Mouse (Mus musculus): ENCODE measurements around the gene Usf1. TPM values are rescaled to one million over a fixed set of nuclear protein-coding genes. Genes with fewer than 3 reads are reported as not detected.

The Usf1 gene
- polyA plus RNA-seq, 2 experiments from 2014 or later, result 62.2 to 115 TPM

- no peak for ATAC-seq
Measured at GRCm38 (mm10) chr1:171457568-171457967, 46.5 kb downstream of the Usf1 start.

- no peak for ATAC-seq
Measured at GRCm38 (mm10) chr1:171459791-171460190, 48.7 kb downstream of the Usf1 start.

GRCm38 (mm10) chr1:171460551-171461503, 49.7 kb downstream of the Usf1 start:
- ATAC-seq, result no peak

- ATAC-seq, result no peak
Measured at GRCm38 (mm10) chr1:171463133-171463532, 52.0 kb downstream of the Usf1 start.

GRCm38 (mm10) chr1:171465749-171466412, 54.8 kb downstream of the Usf1 start:
- no peak for ATAC-seq

- no peak for ATAC-seq
Measured at GRCm38 (mm10) chr1:171466565-171466964, 55.5 kb downstream of the Usf1 start.

Other genes starting within 250 kb of the Usf1 start
- gene Pcp4l1, start 215.0 kb upstream of the Usf1 start, polyA plus RNA-seq (2017; shearing (Covaris generic)), result not detected
- gene Nr1i3, start 197.3 kb upstream of the Usf1 start, polyA plus RNA-seq (2017; shearing (Covaris generic)), result under 1 TPM; 0.15 to 0.54 TPM
- 10 to 100 TPM; 24.0 to 48.7 TPM for gene Tomm40l, start 188.8 kb upstream of the Usf1 start, polyA plus RNA-seq (2017; shearing (Covaris generic))
- gene Apoa2, start 186.3 kb upstream of the Usf1 start, polyA plus RNA-seq (2017; shearing (Covaris generic)), result under 1 TPM in 1 of 2 experiments, not detected in 1; 0.75 TPM
- 1 to 10 TPM; 1.8 to 3.5 TPM for gene Fcer1g, start 176.9 kb upstream of the Usf1 start, polyA plus RNA-seq (2017; shearing (Covaris generic))
- under 1 TPM in 1 of 2 experiments, not detected in 1; 0.13 TPM for gene Adamts4, start 160.9 kb upstream of the Usf1 start, polyA plus RNA-seq (2017; shearing (Covaris generic))
- gene Ndufs2, start 159.9 kb upstream of the Usf1 start, polyA plus RNA-seq (2017; shearing (Covaris generic)), result 100 to 1,000 TPM; 115 to 119 TPM
- gene B4galt3, start 141.0 kb upstream of the Usf1 start, polyA plus RNA-seq (2017; shearing (Covaris generic)), result 10 to 100 TPM; 56.0 to 93.6 TPM
- 100 to 1,000 TPM in 1 of 2 experiments, 10 to 100 TPM in 1; 70.8 to 108 TPM for gene Ppox, start 130.1 kb upstream of the Usf1 start, polyA plus RNA-seq (2017; shearing (Covaris generic))
- gene Usp21, start 123.3 kb upstream of the Usf1 start, polyA plus RNA-seq (2017; shearing (Covaris generic)), result 10 to 100 TPM; 22.6 to 27.9 TPM
- 10 to 100 TPM; 74.0 to 84.4 TPM for gene Ufc1, start 116.3 kb upstream of the Usf1 start, polyA plus RNA-seq (2017; shearing (Covaris generic))
- 10 to 100 TPM; 36.8 to 43.8 TPM for gene Dedd, start 82.2 kb upstream of the Usf1 start, polyA plus RNA-seq (2017; shearing (Covaris generic))
- 10 to 100 TPM; 31.7 to 40.3 TPM for gene Nit1, start 65.7 kb upstream of the Usf1 start, polyA plus RNA-seq (2017; shearing (Covaris generic))
- gene Pfdn2, start 65.6 kb upstream of the Usf1 start, polyA plus RNA-seq (2017; shearing (Covaris generic)), result 10 to 100 TPM; 69.6 to 75.8 TPM
- gene Klhdc9, start 50.5 kb upstream of the Usf1 start, polyA plus RNA-seq (2017; shearing (Covaris generic)), result under 1 TPM; 0.36 to 0.72 TPM
- gene Nectin4, start 41.2 kb upstream of the Usf1 start, polyA plus RNA-seq (2017; shearing (Covaris generic)), result under 1 TPM in 1 of 2 experiments, not detected in 1; 0.12 TPM
- 10 to 100 TPM; 74.7 to 90.4 TPM for gene Arhgap30, start 22.4 kb upstream of the Usf1 start, polyA plus RNA-seq (2017; shearing (Covaris generic))
- 10 to 100 TPM; 10.0 to 20.1 TPM for gene Tstd1, start 7.6 kb downstream of the Usf1 start, polyA plus RNA-seq (2017; shearing (Covaris generic))
- gene F11r, start 26.2 kb downstream of the Usf1 start, polyA plus RNA-seq (2017; shearing (Covaris generic)), result 1 to 10 TPM in 1 of 2 experiments, under 1 TPM in 1; 0.16 to 1.1 TPM
- 10 to 100 TPM; 10.5 to 11.7 TPM for gene Alyref2, start 92.2 kb downstream of the Usf1 start, polyA plus RNA-seq (2017; shearing (Covaris generic))
- gene Itln1, start 124.0 kb downstream of the Usf1 start, polyA plus RNA-seq (2017; shearing (Covaris generic)), result not detected
- gene Cd244a, start 147.9 kb downstream of the Usf1 start, polyA plus RNA-seq (2017; shearing (Covaris generic)), result 1 to 10 TPM in 1 of 2 experiments, under 1 TPM in 1; 0.55 to 1.3 TPM
- gene Ly9, start 196.1 kb downstream of the Usf1 start, polyA plus RNA-seq (2017; shearing (Covaris generic)), result 100 to 1,000 TPM in 1 of 2 experiments, 10 to 100 TPM in 1; 52.9 to 159 TPM
- gene Slamf7, start 241.7 kb downstream of the Usf1 start, polyA plus RNA-seq (2017; shearing (Covaris generic)), result 10 to 100 TPM; 12.5 to 13.1 TPM

Measured in CD4-positive, CD25-positive, alpha-beta regulatory T cell, adult 4 months (primary cell).